Mouse (Mus musculus): ENCODE measurements around the gene Anxa5.

Anxa5 gene

GRCm38 (mm10) chr3:36446041-36446440 is 29.7 kb downstream of the Anxa5 start:
- DNase-seq: no peak

- DNase-seq: peak; percentile 63
These were observed 33.3 kb downstream of the Anxa5 start for GRCm38 (mm10) chr3:36442426-36442825.

GRCm38 (mm10) chr3:36440280-36440679 is 35.4 kb downstream of the Anxa5 start:
- peak; percentile 27 for DNase-seq

GRCm38 (mm10) chr3:36430360-36430759 is 45.3 kb downstream of the Anxa5 start:
- no peak for DNase-seq

GRCm38 (mm10) chr3:36427386-36427785 is 48.3 kb downstream of the Anxa5 start:
- no peak for DNase-seq

- no peak for DNase-seq
These were observed 66.2 kb downstream of the Anxa5 start for GRCm38 (mm10) chr3:36409456-36409855.

GRCm38 (mm10) chr3:36406967-36407366 is 68.7 kb downstream of the Anxa5 start:
- no peak for DNase-seq

GRCm38 (mm10) chr3:36406340-36406739 is 69.4 kb downstream of the Anxa5 start:
- peak; percentile 25 for DNase-seq

GRCm38 (mm10) chr3:36401900-36402299 is 73.8 kb downstream of the Anxa5 start:
- DNase-seq: no peak

- DNase-seq: peak; percentile 24
These were observed 75.0 kb downstream of the Anxa5 start for GRCm38 (mm10) chr3:36400657-36401056.

Measured in lung, postnatal 10 days (tissue).